Mouse (Mus musculus) liver, embryonic 14.5 days (tissue): ENCODE measurements around the gene Slc37a1.

Experiments
- CTCF ChIP-seq: IDR thresholded peaks from 2 replicates; pipeline ENCODE4 v1.5.1; 2016; ENCODE audit warnings: antibody characterized with exemption, low read depth, control low read depth
- EP300 ChIP-seq: IDR thresholded peaks from 2 replicates; pipeline ENCODE4 v1.6.1; 2016; ENCODE audit warnings: antibody characterized with exemption, low read depth

GRCm38 (mm10) chr17:31323379-31323778 lies 36.8 kb downstream of the Slc37a1 start:
- no peak for TF ChIP-seq CTCF
- no peak for TF ChIP-seq EP300
